Mouse (Mus musculus): ENCODE results near the gene Myo15.
A peak's percentile ranks its signal among the peaks of the same experiment; 100 is the strongest.
"Not testable (repeated sequence)": the region's sequence is repeated elsewhere in the genome, so short reads cannot be mapped to it uniquely, and the experiment has no call there.

Myo15 gene

GRCm38 (mm10) chr11:60548112-60548511, 79.0 kb downstream of the Myo15 start:
- DNase-seq (ENCODE audit: low spot score): no peak

- DNase-seq (ENCODE audit: low spot score): no peak
Observed at GRCm38 (mm10) chr11:60553091-60553490, 84.0 kb downstream of the Myo15 start.

GRCm38 (mm10) chr11:60557675-60558074, 88.5 kb downstream of the Myo15 start:
- no peak for DNase-seq (ENCODE audit: low spot score)

- DNase-seq (ENCODE audit: low spot score): peak; percentile 49
Observed at GRCm38 (mm10) chr11:60559342-60559741, 90.2 kb downstream of the Myo15 start.

GRCm38 (mm10) chr11:60574006-60574405, 104.9 kb downstream of the Myo15 start:
- not testable (repeated sequence) for DNase-seq (ENCODE audit: low spot score)

Data from left cerebral cortex, adult 11 months (tissue).